Mouse (Mus musculus) liver, embryonic 14.5 days (tissue): Measurements from ENCODE around the gene Fem1a.

ENCODE experiments used
- CTCF ChIP-seq: IDR thresholded peaks from 2 replicates; pipeline ENCODE4 v1.5.1; 2016; ENCODE audit warnings: antibody characterized with exemption, low read depth, control low read depth
- EP300 ChIP-seq: IDR thresholded peaks from 2 replicates; pipeline ENCODE4 v1.6.1; 2016; ENCODE audit warnings: antibody characterized with exemption, low read depth

- TF ChIP-seq CTCF, result no peak
- TF ChIP-seq EP300, result no peak
Observed at GRCm38 (mm10) chr17:56245608-56246007, 11.0 kb upstream of the Fem1a start.
